Mouse (Mus musculus) testis, postnatal 10 days (tissue): ENCODE measurements around the gene Pecr.

Experiments used
- DNase-seq: peaks from one replicate; pipeline ENCODE4 v3.0.0; 2021; ENCODE audit warnings: low spot score

Pecr gene

DNA sequence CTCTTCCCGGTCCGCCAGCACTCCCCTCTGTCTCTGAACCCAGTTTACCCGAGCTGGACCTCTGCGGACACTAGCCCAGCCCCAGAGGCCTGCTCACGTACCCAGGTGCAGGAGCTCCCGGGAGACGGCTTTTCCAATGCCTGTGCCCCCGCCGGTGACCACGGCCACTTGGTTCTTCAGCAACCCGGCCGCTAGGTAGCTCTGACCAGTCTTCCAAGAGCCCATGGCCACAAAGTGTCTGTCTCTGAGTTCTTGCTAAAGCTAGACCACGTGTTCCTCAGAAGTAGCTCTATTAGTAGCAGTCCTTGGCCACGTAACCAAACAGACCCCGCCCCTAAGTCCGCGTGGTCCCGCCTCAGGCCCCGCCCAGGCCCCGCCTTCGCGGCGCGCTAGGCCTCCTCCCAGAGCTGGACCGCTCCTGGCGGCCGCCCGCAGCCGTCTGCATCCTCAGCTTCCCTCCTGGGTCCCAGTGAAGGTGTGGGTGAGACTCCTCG, at the start of gene Pecr, which contains the start of gene Tmem169:
Gene Pecr (minus strand): TSS at position 323 of the 494 bp plus-strand sequence.
Gene Tmem169 (plus strand): TSS at position 378 of the 494 bp plus-strand sequence.
- DNase-seq = peak; percentile 98

DNA sequence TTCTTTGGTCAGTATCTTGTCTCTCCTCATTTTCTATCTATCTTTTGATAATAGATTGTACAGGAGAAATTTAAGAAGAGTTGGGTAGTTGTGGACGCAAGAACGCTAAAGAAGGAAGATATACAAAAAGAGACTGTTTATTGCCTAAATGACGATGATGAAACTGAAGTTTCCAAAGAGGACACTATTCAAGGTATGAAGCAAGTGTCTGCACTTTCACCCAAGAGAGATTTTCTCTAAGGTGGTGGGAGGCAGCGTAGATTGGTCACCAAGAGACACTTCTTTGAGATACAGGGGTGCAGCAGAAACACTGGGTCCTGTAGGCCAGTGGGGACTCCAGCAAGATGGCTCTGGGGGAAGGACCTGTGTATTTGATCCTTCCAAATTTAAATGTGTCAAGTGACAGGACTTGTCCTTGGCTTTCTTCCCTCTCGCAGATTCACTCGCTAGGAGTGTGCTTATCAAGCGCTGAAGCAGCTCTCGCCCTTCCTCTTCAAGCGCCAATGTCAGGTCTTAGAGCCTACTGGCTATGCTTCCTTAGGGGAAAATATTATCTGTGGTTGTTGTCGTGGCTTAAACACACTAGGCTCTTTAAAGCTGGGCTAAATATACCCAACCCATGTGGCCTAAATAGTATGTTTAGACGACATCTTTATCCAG, 42.2 kb upstream of the Pecr start:
- no peak for DNase-seq

- DNase-seq = no peak
These were observed 39.1 kb upstream of the Pecr start for GRCm38 (mm10) chr1:72323248-72323647.

DNA sequence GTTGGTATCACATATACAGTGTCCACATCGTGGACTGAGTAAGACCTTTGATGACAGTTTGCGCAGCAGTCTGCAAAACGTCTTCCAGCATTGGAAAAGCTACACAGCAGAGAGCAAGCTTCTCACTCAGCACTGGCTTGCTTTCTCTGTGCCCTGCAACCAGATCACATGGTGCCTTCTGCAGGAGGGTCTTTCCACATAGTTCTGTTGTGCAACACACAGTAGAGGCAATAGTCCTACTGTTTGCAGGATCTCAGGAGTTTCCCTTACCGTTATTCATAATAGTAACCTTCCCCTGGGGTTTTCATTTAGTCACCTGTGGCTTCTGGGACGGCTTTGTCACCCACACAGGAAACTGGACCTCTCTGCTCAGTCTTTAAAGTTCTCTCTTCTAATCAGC, 36.6 kb upstream of the Pecr start:
- no peak for DNase-seq

- no peak for DNase-seq
These were observed 32.8 kb upstream of the Pecr start for GRCm38 (mm10) chr1:72316901-72317300.

- no peak for DNase-seq
These were observed 32.3 kb upstream of the Pecr start for GRCm38 (mm10) chr1:72316409-72316808.

GRCm38 (mm10) chr1:72315447-72315846, 31.3 kb upstream of the Pecr start:
- DNase-seq = no peak

DNA sequence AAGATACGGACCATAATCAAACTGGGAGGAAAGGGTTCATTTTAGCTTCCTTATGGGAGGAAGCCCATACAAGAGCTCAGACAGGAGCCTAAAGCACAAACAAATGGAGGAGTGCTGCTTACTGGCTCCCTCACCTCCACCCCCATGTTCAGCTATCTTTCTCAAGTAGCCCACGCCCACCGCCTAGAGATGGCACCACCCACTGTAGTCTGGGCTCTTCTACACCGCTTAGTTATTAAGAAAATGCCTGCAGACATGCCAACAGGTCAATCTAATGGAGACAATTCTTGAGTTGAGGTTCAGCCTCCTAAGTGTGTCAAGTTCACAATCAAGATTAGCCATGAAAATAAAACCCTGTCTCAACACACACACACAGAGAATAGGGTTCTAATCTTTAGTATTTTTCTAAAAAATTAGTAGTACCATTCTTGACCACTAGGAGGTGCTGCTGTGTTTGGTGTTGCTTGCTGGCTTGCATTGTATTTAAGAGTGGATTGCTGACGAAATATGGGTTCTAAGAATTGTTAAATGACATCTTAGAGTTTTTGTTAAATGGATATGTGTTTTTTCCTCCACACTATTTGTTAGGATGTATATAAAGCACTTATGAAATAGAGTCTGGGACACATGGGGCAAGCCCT, 29.4 kb upstream of the Pecr start:
- DNase-seq = no peak

GRCm38 (mm10) chr1:72312701-72313398, 28.7 kb upstream of the Pecr start:
- DNase-seq = no peak

DNA sequence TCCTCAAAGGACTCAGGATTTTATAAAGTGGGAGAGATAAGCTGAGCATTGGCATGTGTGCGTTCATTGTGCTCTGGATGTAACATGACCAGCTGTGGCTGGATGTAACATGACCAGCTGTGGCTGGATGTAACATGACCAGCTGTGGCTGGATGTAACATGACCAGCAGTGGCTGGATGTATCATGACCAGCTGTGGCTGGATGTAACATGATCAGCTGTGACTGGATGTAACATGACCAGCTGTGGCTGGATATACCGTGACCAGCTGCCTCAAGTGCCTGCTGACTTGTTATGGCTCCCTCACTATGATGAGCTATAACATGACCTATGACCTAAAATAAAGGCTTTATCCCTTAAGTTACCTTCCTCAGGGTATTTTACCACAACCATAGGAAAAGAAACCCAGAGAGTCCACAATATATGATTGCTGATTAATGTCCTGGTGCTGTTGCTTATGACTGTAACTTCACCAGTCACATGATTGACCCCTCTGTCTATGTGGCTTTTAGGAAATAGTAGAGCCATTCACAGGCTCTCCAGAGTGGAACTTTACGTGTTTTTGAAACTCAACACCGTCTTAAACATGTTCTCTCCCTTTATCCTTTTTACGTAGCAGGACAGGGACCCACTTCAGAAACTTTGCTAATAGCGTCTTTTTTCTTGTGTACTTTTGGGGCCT, 25.8 kb upstream of the Pecr start:
- no peak for DNase-seq

DNA sequence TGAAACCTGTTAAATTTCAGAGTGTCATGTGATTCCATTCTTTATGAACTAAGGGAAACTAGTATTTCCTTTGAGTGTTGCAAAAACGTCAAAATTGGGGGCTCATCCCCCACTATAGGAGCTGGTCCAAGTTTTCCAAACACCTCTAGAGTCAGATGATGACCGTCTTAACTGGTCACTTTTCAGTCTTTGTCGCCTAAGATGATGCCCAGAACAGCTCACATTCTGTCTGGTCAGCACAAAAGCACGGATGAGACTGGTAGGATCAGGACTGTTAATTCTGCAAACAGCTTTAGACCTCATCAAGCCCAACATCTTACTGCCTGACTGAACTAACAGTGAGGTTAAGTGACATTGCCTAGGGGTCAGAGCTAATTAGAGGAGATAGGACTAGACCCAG, 24.8 kb upstream of the Pecr start:
- DNase-seq = no peak

DNA sequence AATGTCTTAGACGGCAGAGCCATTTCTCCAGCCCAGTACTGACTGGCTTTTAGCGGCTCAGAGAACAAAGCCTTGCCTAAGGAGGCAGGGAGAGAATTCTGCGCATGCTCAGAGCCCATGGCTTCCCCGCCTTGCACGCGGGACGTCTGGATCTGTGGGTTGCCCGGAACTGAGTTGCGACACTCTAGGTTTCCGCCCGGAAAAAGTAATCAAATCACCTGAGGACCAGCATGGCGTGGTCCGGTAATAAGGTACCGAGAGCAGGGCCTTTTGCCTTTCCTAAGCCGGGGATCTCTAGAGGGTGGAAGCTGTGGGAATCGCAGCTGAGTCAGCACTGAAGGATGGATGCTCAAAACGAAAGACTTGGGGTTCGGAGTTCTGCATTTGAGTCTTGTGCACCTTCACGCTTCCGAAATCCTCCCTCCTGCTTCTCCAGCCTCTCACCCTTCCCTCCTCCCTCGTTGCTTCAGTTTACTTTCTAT, 23.2 kb upstream of the Pecr start, which contains the start of gene Xrcc5:
Gene Xrcc5 (plus strand): TSS at position 105 of the 482 bp plus-strand sequence.
- peak; percentile 89 for DNase-seq

- peak; percentile 62 for DNase-seq
These were observed 22.6 kb upstream of the Pecr start for GRCm38 (mm10) chr1:72306679-72307181.

- no peak for DNase-seq
These were observed 22.1 kb upstream of the Pecr start for GRCm38 (mm10) chr1:72306241-72306640.

GRCm38 (mm10) chr1:72301845-72302244, 17.7 kb upstream of the Pecr start:
- DNase-seq = no peak

- DNase-seq = no peak
These were observed 11.6 kb upstream of the Pecr start for GRCm38 (mm10) chr1:72295746-72296145.

- no peak for DNase-seq
These were observed 10.0 kb upstream of the Pecr start for GRCm38 (mm10) chr1:72293869-72294663.

DNA sequence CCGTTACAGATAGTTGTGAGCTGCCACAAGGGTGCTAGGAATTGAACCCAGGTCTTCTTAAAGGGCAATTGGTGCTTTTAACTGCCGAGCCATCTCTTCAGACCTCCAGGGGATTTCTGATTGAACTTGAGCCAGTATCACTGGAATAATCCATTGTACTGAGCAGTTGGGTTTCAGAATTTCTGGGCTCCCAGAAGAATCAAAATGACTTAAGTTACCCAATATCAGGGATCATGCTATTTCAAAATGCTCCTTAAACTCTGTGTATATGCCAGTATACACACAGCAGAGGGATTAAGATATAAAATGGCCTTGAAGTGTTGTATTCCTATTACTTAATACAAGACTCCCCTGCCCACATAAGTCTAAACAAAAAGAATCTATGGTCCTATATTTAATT, 7.8 kb upstream of the Pecr start:
- DNase-seq = no peak

GRCm38 (mm10) chr1:72291421-72291820, 7.3 kb upstream of the Pecr start:
- DNase-seq = no peak

DNA sequence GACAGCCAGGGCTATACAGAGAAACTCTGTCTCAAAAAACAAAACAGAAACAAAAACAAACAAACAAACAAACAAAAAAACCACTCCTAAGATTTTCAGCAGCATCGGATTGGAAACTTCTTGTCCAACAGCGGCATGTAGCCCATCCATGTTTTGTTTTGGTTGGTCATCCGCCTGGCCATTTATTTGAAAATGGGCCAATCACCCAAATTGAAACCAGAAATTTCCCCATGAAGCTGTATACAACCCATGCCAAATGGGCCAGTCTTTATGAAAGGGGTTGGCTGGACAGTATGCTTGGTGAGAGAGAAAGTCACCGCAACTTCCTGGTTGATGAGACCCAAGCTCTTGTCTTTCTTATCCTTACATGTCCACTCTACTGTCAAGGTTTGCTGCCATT, 6.8 kb upstream of the Pecr start:
- DNase-seq = no peak

GRCm38 (mm10) chr1:72288527-72289150, 4.5 kb upstream of the Pecr start:
- DNase-seq = no peak
